Comparison of ENCODE assay signal across 10 mouse cellular contexts in genomic region chr14:60735206-60735605, GRCm38 (mm10). TPM values are rescaled to one million over a fixed set of nuclear protein-coding genes. Genes with fewer than 3 reads are reported as not detected.
DNase-seq lines count a peak whose midpoint lies in the region; ATAC-seq and TF ChIP-seq lines count a peak whose summit lies in the region.
"Had no signal": no experiment of that assay in that cellular context is flagged by ENCODE, and none has a peak within 500 bp of the region (broad histone marks: within the 10 kb centered on the region; RNA-seq: fewer than 3 reads in every experiment).

No protein-coding gene starts in this region.

- no peak for TF ChIP-seq EP300 in liver, postnatal 0 days (IDR thresholded peaks at IDR 0.05; ENCODE audit: low read depth)

- peaks cover 10% of the 10 kb centered on the region for H3K36me3 ChIP-seq in forebrain, embryonic 12.5 days (replicated peaks)
- H3K36me3 ChIP-seq in forebrain, embryonic 11.5 days (ENCODE audit: control insufficient read depth, insufficient read depth, low read length) = no peaks in the 10 kb centered on the region; the same call in 1 of the 2 replicates
- H3K36me3 ChIP-seq in hindbrain, embryonic 13.5 days = no peaks in the 10 kb centered on the region
- H3K36me3 ChIP-seq in hindbrain, embryonic 14.5 days (replicated peaks; ENCODE audit: control insufficient read depth, insufficient read depth) = no peaks in the 10 kb centered on the region
- H3K36me3 ChIP-seq in liver, postnatal 0 days (replicated peaks; ENCODE audit: insufficient read depth, low read length) = peaks cover 4% of the 10 kb centered on the region; the same call in 1 of the 2 replicates

- no peak for ATAC-seq in forebrain, embryonic 12.5 days (ENCODE audit: low FRiP score)
- no peak for ATAC-seq in forebrain, embryonic 11.5 days (replicated peaks; ENCODE audit: low FRiP score)
- ATAC-seq in hindbrain, embryonic 13.5 days (ENCODE audit: low FRiP score) = no peak
- no peak for ATAC-seq in hindbrain, embryonic 14.5 days (ENCODE audit: low FRiP score)
- ATAC-seq in liver, postnatal 0 days = no peak

- no peaks in the 10 kb centered on the region for H3K27me3 ChIP-seq in forebrain, embryonic 12.5 days
- H3K27me3 ChIP-seq in forebrain, embryonic 11.5 days (ENCODE audit: control insufficient read depth, insufficient read depth, low read length) = no peaks in the 10 kb centered on the region
- no peaks in the 10 kb centered on the region for H3K27me3 ChIP-seq in hindbrain, embryonic 13.5 days
- H3K27me3 ChIP-seq in hindbrain, embryonic 14.5 days (ENCODE audit: control insufficient read depth, insufficient read depth, low read length) = no peaks in the 10 kb centered on the region
- no peaks in the 10 kb centered on the region for H3K27me3 ChIP-seq in liver, postnatal 0 days (ENCODE audit: insufficient read depth, low read length)

- TF ChIP-seq CTCF in liver, postnatal 0 days (IDR thresholded peaks at IDR 0.05; ENCODE audit: low read depth) = no peak

- 0 out of 2 replicates have a peak overlapping the region, but pooled peaks have one; percentile 31 for H3K27ac ChIP-seq in forebrain, embryonic 12.5 days
- no peak overlapping the region for H3K27ac ChIP-seq in forebrain, embryonic 11.5 days (ENCODE audit: low read depth, low read length)
- H3K27ac ChIP-seq in hindbrain, embryonic 13.5 days = 0 out of 2 replicates have a peak overlapping the region, but pooled peaks have one; percentile 5
- no peak overlapping the region for H3K27ac ChIP-seq in hindbrain, embryonic 14.5 days
- peak overlapping the region; percentile 95 for H3K27ac ChIP-seq in liver, postnatal 0 days (ENCODE audit: low read depth)

- H3K4me2 ChIP-seq in forebrain, embryonic 12.5 days = no peak overlapping the region
- no peak overlapping the region for H3K4me2 ChIP-seq in forebrain, embryonic 11.5 days (ENCODE audit: low read depth, low read length, severe bottlenecking)
- no peak overlapping the region for H3K4me2 ChIP-seq in hindbrain, embryonic 13.5 days
- H3K4me2 ChIP-seq in hindbrain, embryonic 14.5 days (replicated peaks) = no peak overlapping the region
- H3K4me2 ChIP-seq in liver, postnatal 0 days (ENCODE audit: low read depth, low read length) = peak overlapping the region; percentile 45
- H3K4me2 ChIP-seq: lung, embryonic 14.5 days had no signal

- no peak overlapping the region for H3K9ac ChIP-seq in forebrain, embryonic 12.5 days
- no peak overlapping the region for H3K9ac ChIP-seq in forebrain, embryonic 11.5 days (ENCODE audit: low read length)
- H3K9ac ChIP-seq in hindbrain, embryonic 13.5 days = no peak overlapping the region
- no peak overlapping the region for H3K9ac ChIP-seq in hindbrain, embryonic 14.5 days
- H3K9ac ChIP-seq in liver, postnatal 0 days (replicated peaks) = 0 out of 2 replicates have a peak overlapping the region, but pooled peaks have one; percentile 13
- H3K9ac ChIP-seq: lung, embryonic 14.5 days had no signal

- no peak for DNase-seq in forebrain, embryonic 11.5 days (ENCODE audit: low spot score)
- DNase-seq in hindbrain, embryonic 14.5 days (ENCODE audit: low spot score) = no peak
- DNase-seq in retina, postnatal 1 day = peak; percentile 77
- DNase-seq in retina, embryonic 14.5 days (ENCODE audit: low spot score) = no peak
- no peak for DNase-seq in liver, postnatal 0 days
- DNase-seq in frontal cortex, postnatal 25 days (ENCODE audit: low spot score in 2 of 2) = no peak
- DNase-seq: lung, embryonic 14.5 days; right cerebral cortex, postnatal 25 days had no signal

- no peaks in the 10 kb centered on the region for H3K9me3 ChIP-seq in forebrain, embryonic 12.5 days
- H3K9me3 ChIP-seq in forebrain, embryonic 11.5 days (ENCODE audit: control insufficient read depth, low read length) = no peaks in the 10 kb centered on the region
- H3K9me3 ChIP-seq in hindbrain, embryonic 13.5 days = no peaks in the 10 kb centered on the region
- no peaks in the 10 kb centered on the region for H3K9me3 ChIP-seq in hindbrain, embryonic 14.5 days (ENCODE audit: control insufficient read depth, low read length)
- H3K9me3 ChIP-seq in liver, postnatal 0 days (ENCODE audit: low read length) = no peaks in the 10 kb centered on the region

- H3K4me3 ChIP-seq in forebrain, embryonic 12.5 days (replicated peaks) = no peak overlapping the region
- H3K4me3 ChIP-seq in forebrain, embryonic 11.5 days (ENCODE audit: low read depth, low read length) = no peak overlapping the region
- no peak overlapping the region for H3K4me3 ChIP-seq in hindbrain, embryonic 13.5 days
- no peak overlapping the region for H3K4me3 ChIP-seq in hindbrain, embryonic 14.5 days (replicated peaks; ENCODE audit: low read length)
- H3K4me3 ChIP-seq in liver, postnatal 0 days (ENCODE audit: low read depth, low read length) = no peak overlapping the region

- 55% methylated on average over 5 of the region's 5 CpGs for WGBS in forebrain, embryonic 12.5 days
- 72% methylated on average over 5 of the region's 5 CpGs for WGBS in forebrain, embryonic 11.5 days
- WGBS in hindbrain, embryonic 13.5 days = 60% methylated on average over 5 of the region's 5 CpGs
- 55% methylated on average over 5 of the region's 5 CpGs for WGBS in hindbrain, embryonic 14.5 days
- WGBS in liver, postnatal 0 days (ENCODE audit: insufficient replicate concordance) = 56% methylated on average over 5 of the region's 5 CpGs

- peaks cover 75% of the 10 kb centered on the region for H3K4me1 ChIP-seq in forebrain, embryonic 12.5 days
- peaks cover 23% of the 10 kb centered on the region for H3K4me1 ChIP-seq in forebrain, embryonic 11.5 days (replicated peaks; ENCODE audit: control insufficient read depth, insufficient read depth, low read length)
- H3K4me1 ChIP-seq in hindbrain, embryonic 13.5 days (replicated peaks) = peaks cover 61% of the 10 kb centered on the region
- H3K4me1 ChIP-seq in hindbrain, embryonic 14.5 days (replicated peaks; ENCODE audit: control insufficient read depth, insufficient read depth, low read length) = peaks cover 39% of the 10 kb centered on the region
- peaks cover 42% of the 10 kb centered on the region for H3K4me1 ChIP-seq in liver, postnatal 0 days (ENCODE audit: insufficient read depth)

RNA-seq across cellular contexts. Expression of gene C1qtnf9, which starts 32.7 kb away (rescaled TPM):
- polyA plus RNA-seq in forebrain, embryonic 12.5 days (2016; fragmentation: Nextera tagmentation; extraction: Ambion mirVana) = 0.23 and 0.37 TPM in 2 replicates
- polyA plus RNA-seq in forebrain, embryonic 11.5 days (2014; fragmentation: Nextera tagmentation; extraction: Ambion mirVana) = 0.19 TPM in 1 of 2 replicates, not detected in the other
- 0.12 and 0.23 TPM in 2 replicates for polyA plus RNA-seq in hindbrain, embryonic 13.5 days (2015; fragmentation: Nextera tagmentation; extraction: Ambion mirVana)
- polyA plus RNA-seq in hindbrain, embryonic 14.5 days (2014; fragmentation: Nextera tagmentation; extraction: Ambion mirVana) = not detected in 2 replicates
- polyA plus RNA-seq in liver, postnatal 0 days (2015; fragmentation: Nextera tagmentation; extraction: Ambion mirVana) = 0.25 and 0.49 TPM in 2 replicates

RNA-seq across cellular contexts. Expression of gene Mipep, which starts 49.2 kb away (rescaled TPM):
- 22.9 and 23.3 TPM in 2 replicates for polyA plus RNA-seq in forebrain, embryonic 12.5 days (2016; fragmentation: Nextera tagmentation; extraction: Ambion mirVana)
- 26.3 and 27.3 TPM in 2 replicates for polyA plus RNA-seq in forebrain, embryonic 11.5 days (2014; fragmentation: Nextera tagmentation; extraction: Ambion mirVana)
- polyA plus RNA-seq in hindbrain, embryonic 13.5 days (2015; fragmentation: Nextera tagmentation; extraction: Ambion mirVana) = 16.4 and 17.5 TPM in 2 replicates
- 21.2 and 26.2 TPM in 2 replicates for polyA plus RNA-seq in hindbrain, embryonic 14.5 days (2014; fragmentation: Nextera tagmentation; extraction: Ambion mirVana)
- polyA plus RNA-seq in liver, postnatal 0 days (2015; fragmentation: Nextera tagmentation; extraction: Ambion mirVana) = 5.6 and 6.1 TPM in 2 replicates

Comparison
In these comparisons a context has a peak if more than half of its experiments do, and no peak if none do; other contexts are left out.
1. H3K27ac ChIP-seq: peak in forebrain, embryonic 12.5 days (single experiment), hindbrain, embryonic 13.5 days (single experiment) and liver, postnatal 0 days (single experiment); none in forebrain, embryonic 11.5 days (single experiment) and hindbrain, embryonic 14.5 days (single experiment).